In the genomic region with DNA sequence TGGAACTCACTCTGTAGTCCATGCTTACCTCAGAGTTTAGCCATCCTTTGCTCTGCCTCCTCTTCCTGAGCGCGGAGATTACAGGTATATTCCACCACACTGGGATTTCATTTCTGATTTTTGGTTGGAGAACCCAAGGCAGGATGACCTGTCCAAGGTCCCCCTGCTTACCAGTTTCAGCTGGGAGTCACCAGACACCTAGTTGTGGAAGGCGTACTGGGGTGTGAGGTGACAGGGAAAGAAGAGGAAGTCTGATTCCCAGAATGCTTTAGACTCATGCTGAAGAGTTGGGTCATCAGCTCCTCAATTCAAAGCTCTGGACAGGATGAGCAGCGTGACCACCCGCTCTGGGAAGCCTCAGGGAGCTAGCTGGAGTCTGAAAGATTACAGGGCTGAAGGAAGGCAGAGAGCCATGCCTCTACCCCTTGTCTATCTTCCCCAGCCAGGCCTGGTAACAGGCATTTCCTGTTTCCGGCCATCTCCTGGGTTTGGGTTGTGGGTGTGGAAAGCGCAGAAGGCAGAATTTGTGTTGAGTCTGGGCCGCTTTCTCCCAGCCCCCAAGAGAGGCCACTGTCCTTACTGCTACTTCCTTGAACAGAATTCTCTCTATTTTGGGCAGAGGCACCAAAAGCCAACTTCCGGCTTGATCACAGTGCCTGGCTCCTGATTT, we compare ENCODE assay signal across 7 mouse cellular contexts. TPM values are rescaled to one million over a fixed set of nuclear protein-coding genes. Genes with fewer than 3 reads are reported as not detected.
DNase-seq lines count a peak whose midpoint lies in the region; ATAC-seq and TF ChIP-seq lines count a peak whose summit lies in the region.

No protein-coding gene starts in this region.

- 77% methylated on average over 9 of the region's 9 CpGs for WGBS in stomach, embryonic 16.5 days
- 76% methylated on average over 9 of the region's 9 CpGs for WGBS in stomach, postnatal 0 days
- WGBS in heart, embryonic 12.5 days = 58% methylated on average over 9 of the region's 9 CpGs

- no peak for ATAC-seq in stomach, embryonic 16.5 days (ENCODE audit: insufficient read depth, low FRiP score)
- ATAC-seq in stomach, postnatal 0 days (ENCODE audit: low FRiP score, low TSS enrichment) = no peak
- peak; percentile 66 for ATAC-seq in heart, embryonic 12.5 days (ENCODE audit: insufficient number of reproducible peaks, low FRiP score)

- H3K4me1 ChIP-seq in stomach, embryonic 16.5 days (ENCODE audit: control insufficient read depth, insufficient read depth, low read length) = no peaks in the 10 kb centered on the region
- no peaks in the 10 kb centered on the region for H3K4me1 ChIP-seq in stomach, postnatal 0 days (replicated peaks; ENCODE audit: control insufficient read depth, insufficient read depth)
- no peaks in the 10 kb centered on the region for H3K4me1 ChIP-seq in heart, embryonic 12.5 days (replicated peaks)

- H3K9ac ChIP-seq in stomach, embryonic 16.5 days (ENCODE audit: low read length) = no peak overlapping the region
- no peak overlapping the region for H3K9ac ChIP-seq in stomach, postnatal 0 days (ENCODE audit: low read length)
- no peak overlapping the region for H3K9ac ChIP-seq in heart, embryonic 12.5 days

- no peaks in the 10 kb centered on the region for H3K27me3 ChIP-seq in stomach, embryonic 16.5 days (ENCODE audit: control insufficient read depth, insufficient read depth, low read length)
- H3K27me3 ChIP-seq in stomach, postnatal 0 days (ENCODE audit: control insufficient read depth, insufficient read depth, low read length) = no peaks in the 10 kb centered on the region
- H3K27me3 ChIP-seq in heart, embryonic 12.5 days (replicated peaks) = no peaks in the 10 kb centered on the region

- H3K4me3 ChIP-seq in stomach, embryonic 16.5 days (replicated peaks; ENCODE audit: low read length) = no peak overlapping the region
- H3K4me3 ChIP-seq in stomach, postnatal 0 days (ENCODE audit: low read depth, low read length) = no peak overlapping the region
- H3K4me3 ChIP-seq in heart, embryonic 12.5 days = no peak overlapping the region

- no peak overlapping the region for H3K4me2 ChIP-seq in stomach, embryonic 16.5 days (ENCODE audit: low read depth, low read length)
- no peak overlapping the region for H3K4me2 ChIP-seq in stomach, postnatal 0 days (replicated peaks; ENCODE audit: low read depth)
- H3K4me2 ChIP-seq in heart, embryonic 12.5 days = 0 out of 2 replicates have a peak overlapping the region, but pooled peaks have one; percentile 3

- 0 out of 2 replicates have a peak overlapping the region, but pooled peaks have one; percentile 8 for H3K27ac ChIP-seq in stomach, embryonic 16.5 days (ENCODE audit: low read length)
- H3K27ac ChIP-seq in stomach, postnatal 0 days (replicated peaks) = no peak overlapping the region
- H3K27ac ChIP-seq in heart, embryonic 12.5 days (ENCODE audit: poor library complexity, severe bottlenecking) = peak overlapping the region; percentile 56; the same call in 1 of the 2 replicates

- H3K9me3 ChIP-seq in stomach, embryonic 16.5 days (replicated peaks; ENCODE audit: control insufficient read depth, low read length) = 0 out of 2 replicates have a peak, but pooled peaks cover 5% of the 10 kb centered on the region
- H3K9me3 ChIP-seq in stomach, postnatal 0 days (ENCODE audit: control insufficient read depth, low read length) = no peaks in the 10 kb centered on the region
- H3K9me3 ChIP-seq in heart, embryonic 12.5 days (replicated peaks) = peaks cover 3% of the 10 kb centered on the region

- no peak for DNase-seq in stomach, postnatal 0 days (ENCODE audit: low spot score)
- DNase-seq in lung, postnatal 4 days = peak; percentile 52 to 66
- DNase-seq in adrenal gland, adult 2 months = no peak
- DNase-seq in cerebellum, postnatal 25 days = no peak
- no peak for DNase-seq in MN1 (ENCODE audit: low spot score)

- no peaks in the 10 kb centered on the region for H3K36me3 ChIP-seq in stomach, embryonic 16.5 days (ENCODE audit: control insufficient read depth, insufficient read depth, low read length)
- H3K36me3 ChIP-seq in stomach, postnatal 0 days (ENCODE audit: control insufficient read depth, insufficient read depth, low read length) = no peaks in the 10 kb centered on the region
- no peaks in the 10 kb centered on the region for H3K36me3 ChIP-seq in heart, embryonic 12.5 days

- no peak for TF ChIP-seq EP300 in stomach, postnatal 0 days (optimal IDR thresholded peaks at IDR 0.05)

- TF ChIP-seq CTCF in stomach, postnatal 0 days (IDR thresholded peaks at IDR 0.05; ENCODE audit: low read depth) = no peak

RNA-seq across cellular contexts. Expression of a gene that starts 11.2 kb away (rescaled TPM):
- 3.9 and 5.8 TPM in 2 replicates for polyA plus RNA-seq in stomach, embryonic 16.5 days (2015; fragmentation: Nextera tagmentation; extraction: Ambion mirVana)
- 1.4 and 1.6 TPM in 2 replicates for polyA plus RNA-seq in stomach, postnatal 0 days (2015; fragmentation: Nextera tagmentation; extraction: Ambion mirVana)
- 1.6 and 1.7 TPM in 2 replicates for polyA plus RNA-seq in heart, embryonic 12.5 days (2016; fragmentation: Nextera tagmentation; extraction: Ambion mirVana)
- total RNA-seq in adrenal gland, adult 2 months (2021) = 1 to 10 TPM; 2.0 to 4.3 TPM
- 1.1 and 1.3 TPM in 2 replicates for polyA plus RNA-seq in adrenal gland, adult 2 months (2012; rRNA removed)

RNA-seq across cellular contexts. Expression of a gene that starts 40.9 kb away (rescaled TPM):
- polyA plus RNA-seq in stomach, embryonic 16.5 days (2015; fragmentation: Nextera tagmentation; extraction: Ambion mirVana) = 45.4 and 46.9 TPM in 2 replicates
- 27.5 and 29.9 TPM in 2 replicates for polyA plus RNA-seq in stomach, postnatal 0 days (2015; fragmentation: Nextera tagmentation; extraction: Ambion mirVana)
- 41.6 and 45.4 TPM in 2 replicates for polyA plus RNA-seq in heart, embryonic 12.5 days (2016; fragmentation: Nextera tagmentation; extraction: Ambion mirVana)
- total RNA-seq in adrenal gland, adult 2 months (2021) = 10 to 100 TPM; 44.5 to 51.5 TPM
- 25.2 and 28.2 TPM in 2 replicates for polyA plus RNA-seq in adrenal gland, adult 2 months (2012; rRNA removed)

RNA-seq across cellular contexts. Expression of a gene that starts 41.9 kb away (rescaled TPM):
- 50.0 and 52.0 TPM in 2 replicates for polyA plus RNA-seq in stomach, embryonic 16.5 days (2015; fragmentation: Nextera tagmentation; extraction: Ambion mirVana)
- 48.0 and 52.4 TPM in 2 replicates for polyA plus RNA-seq in stomach, postnatal 0 days (2015; fragmentation: Nextera tagmentation; extraction: Ambion mirVana)
- 24.9 and 27.4 TPM in 2 replicates for polyA plus RNA-seq in heart, embryonic 12.5 days (2016; fragmentation: Nextera tagmentation; extraction: Ambion mirVana)
- 10 to 100 TPM; 85.1 to 89.5 TPM for total RNA-seq in adrenal gland, adult 2 months (2021)
- 79.7 and 82.5 TPM in 2 replicates for polyA plus RNA-seq in adrenal gland, adult 2 months (2012; rRNA removed)

Comparison
In these comparisons a context has a peak if more than half of its experiments do, and no peak if none do; other contexts are left out.
1. DNase-seq: peak in lung, postnatal 4 days (2 of 2); none in stomach, postnatal 0 days (single experiment), adrenal gland, adult 2 months (single experiment), cerebellum, postnatal 25 days (0 of 2) and MN1 (single experiment).